Mouse (Mus musculus) embryonic fibroblast, embryonic 13.5 days (primary cell): ENCODE measurements around the gene Gm20388.

ENCODE experiments used
- CTCF ChIP-seq: IDR thresholded peaks from 2 replicates; pipeline ENCODE4 v1.5.1; 2011; ENCODE audit warnings: mild to moderate bottlenecking, control low read depth, low read length, moderate library complexity, borderline replicate concordance; ENCODE audit not compliant: insufficient read depth
- POLR2A ChIP-seq: IDR thresholded peaks from 2 replicates; pipeline ENCODE4 v1.6.1; 2011; ENCODE audit warnings: low read depth, mild to moderate bottlenecking, control low read depth, low read length, moderate library complexity

DNA sequence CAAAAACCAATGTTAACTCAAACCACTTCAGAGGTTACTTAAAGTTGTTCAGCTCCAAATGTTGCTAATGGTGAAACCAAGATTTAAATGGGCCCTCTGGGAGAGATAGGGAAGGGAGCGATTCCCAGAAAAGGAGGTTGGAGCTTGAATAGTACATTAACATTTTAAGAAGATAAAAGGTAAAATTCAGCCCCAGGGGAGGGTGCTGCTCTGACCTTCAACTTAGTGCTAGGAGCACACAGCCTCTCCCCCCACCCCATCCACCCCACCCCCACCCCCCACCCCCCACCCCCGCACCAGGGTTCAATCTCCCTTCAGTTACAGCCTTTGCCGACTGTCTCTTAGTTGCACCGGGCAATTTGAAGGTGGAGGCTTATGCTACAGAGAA lies 3851.2 kb downstream of the Gm20388 start:
- TF ChIP-seq CTCF (no peak), POLR2A (no peak)
